ENCODE assay signal across 15 mouse cellular contexts in genomic region chr4:41571490-41571889, GRCm38 (mm10). TPM values are rescaled to one million over a fixed set of nuclear protein-coding genes. Genes with fewer than 3 reads are reported as not detected.
DNase-seq lines count a peak whose midpoint lies in the region; ATAC-seq lines count a peak whose summit lies in the region.
"Had no signal": no experiment of that assay in that cellular context is flagged by ENCODE, and none has a peak within 500 bp of the region (broad histone marks: within the 10 kb centered on the region; RNA-seq: fewer than 3 reads in every experiment).

No protein-coding gene starts in this region.

- no peak overlapping the region for H3K4me3 ChIP-seq in kidney, embryonic 15.5 days (replicated peaks)
- no peak overlapping the region for H3K4me3 ChIP-seq in midbrain, embryonic 14.5 days (replicated peaks; ENCODE audit: low read depth, low read length)
- H3K4me3 ChIP-seq in midbrain, embryonic 16.5 days (ENCODE audit: low read depth, low read length) = no peak overlapping the region

- no peaks in the 10 kb centered on the region for H3K9me3 ChIP-seq in kidney, embryonic 15.5 days (replicated peaks)
- no peaks in the 10 kb centered on the region for H3K9me3 ChIP-seq in midbrain, embryonic 14.5 days (ENCODE audit: control insufficient read depth, low read length)
- H3K9me3 ChIP-seq in midbrain, embryonic 16.5 days (replicated peaks; ENCODE audit: control insufficient read depth, low read length, poor library complexity, severe bottlenecking) = no peaks in the 10 kb centered on the region
- H3K9me3 ChIP-seq: G1E had no signal

- peak; percentile 33 for DNase-seq in adrenal gland, postnatal 14 days
- no peak for DNase-seq in adrenal gland, adult 18-20 months (ENCODE audit: low spot score in 2 of 2)
- DNase-seq in kidney, adult 18-20 months = no peak
- DNase-seq in midbrain, embryonic 14.5 days = peak; percentile 43
- peak; percentile 44 for DNase-seq in embryo, embryonic 9.5 days (ENCODE audit: extremely low spot score)
- DNase-seq in T-cell, adult 2 months (ENCODE audit: low spot score) = no peak
- DNase-seq: spleen, adult 18-20 months had no signal

- no peak for ATAC-seq in kidney, embryonic 15.5 days (replicated peaks; ENCODE audit: low FRiP score)
- no peak for ATAC-seq in midbrain, embryonic 14.5 days (ENCODE audit: low FRiP score, low TSS enrichment)
- no peak for ATAC-seq in midbrain, embryonic 16.5 days
- ATAC-seq: activated CD4-positive, CD25-positive, alpha-beta regulatory T cell, adult 4 months; inflammation-experienced regulatory T-cells, adult 6 months had no signal

- peaks cover 18% of the 10 kb centered on the region for H3K4me1 ChIP-seq in kidney, embryonic 15.5 days
- H3K4me1 ChIP-seq in midbrain, embryonic 14.5 days (ENCODE audit: control insufficient read depth, insufficient read depth, low read length) = peaks cover 21% of the 10 kb centered on the region
- peaks cover 21% of the 10 kb centered on the region for H3K4me1 ChIP-seq in midbrain, embryonic 16.5 days (ENCODE audit: control insufficient read depth, insufficient read depth, low read length)

- WGBS in kidney, embryonic 15.5 days = 21% methylated on average over 5 of the region's 5 CpGs
- WGBS in midbrain, embryonic 14.5 days = 22% methylated on average over 5 of the region's 5 CpGs
- WGBS in midbrain, embryonic 16.5 days = 36% methylated on average over 5 of the region's 5 CpGs

- no peak overlapping the region for H3K9ac ChIP-seq in kidney, embryonic 15.5 days
- H3K9ac ChIP-seq in midbrain, embryonic 14.5 days (replicated peaks; ENCODE audit: low read length) = no peak overlapping the region
- no peak overlapping the region for H3K9ac ChIP-seq in midbrain, embryonic 16.5 days (ENCODE audit: low read depth, low read length)

- no peaks in the 10 kb centered on the region for H3K36me3 ChIP-seq in kidney, embryonic 15.5 days
- no peaks in the 10 kb centered on the region for H3K36me3 ChIP-seq in midbrain, embryonic 14.5 days (ENCODE audit: control insufficient read depth, insufficient read depth, low read length)
- H3K36me3 ChIP-seq in midbrain, embryonic 16.5 days (ENCODE audit: control insufficient read depth, insufficient read depth, low read length) = no peaks in the 10 kb centered on the region
- H3K36me3 ChIP-seq: G1E had no signal

- H3K4me2 ChIP-seq in kidney, embryonic 15.5 days = no peak overlapping the region
- H3K4me2 ChIP-seq in midbrain, embryonic 14.5 days (ENCODE audit: low read length) = no peak overlapping the region
- no peak overlapping the region for H3K4me2 ChIP-seq in midbrain, embryonic 16.5 days (ENCODE audit: low read length)

- 0 out of 2 replicates have a peak overlapping the region, but pooled peaks have one; percentile 19 for H3K27ac ChIP-seq in kidney, embryonic 15.5 days
- H3K27ac ChIP-seq in midbrain, embryonic 14.5 days (replicated peaks; ENCODE audit: low read depth, low read length) = no peak overlapping the region
- no peak overlapping the region for H3K27ac ChIP-seq in midbrain, embryonic 16.5 days (ENCODE audit: low read length)
- H3K27ac ChIP-seq: macrophage had no signal

- H3K27me3 ChIP-seq in kidney, embryonic 15.5 days = peaks cover 13% of the 10 kb centered on the region
- 0 out of 2 replicates have a peak, but pooled peaks cover 4% of the 10 kb centered on the region for H3K27me3 ChIP-seq in midbrain, embryonic 14.5 days (ENCODE audit: control insufficient read depth, insufficient read depth, low read length)
- H3K27me3 ChIP-seq in midbrain, embryonic 16.5 days (ENCODE audit: control insufficient read depth, insufficient read depth, low read depth, low read length) = no peaks in the 10 kb centered on the region

RNA-seq across cellular contexts. Expression of gene Dnaic1, which starts 1.9 kb away (rescaled TPM):
- 0.34 and 2.2 TPM in 2 replicates for total RNA-seq in adrenal gland, postnatal 14 days (2021)
- not detected for total RNA-seq in adrenal gland, adult 18-20 months (2021)
- polyA plus RNA-seq in kidney, embryonic 15.5 days (2015; fragmentation: Nextera tagmentation; extraction: Ambion mirVana) = 1.6 and 1.7 TPM in 2 replicates
- 2.0 and 2.8 TPM in 2 replicates for polyA plus RNA-seq in midbrain, embryonic 14.5 days (2014; fragmentation: Nextera tagmentation; extraction: Ambion mirVana)
- polyA plus RNA-seq in midbrain, embryonic 16.5 days (2015; fragmentation: Nextera tagmentation; extraction: Ambion mirVana) = 1.4 and 2.6 TPM in 2 replicates
- total RNA-seq: common myeloid progenitor, adult 5-6 weeks; G1E had no signal
- polyA plus RNA-seq: activated CD4-positive, CD25-positive, alpha-beta regulatory T cell, adult 4 months; G1E; inflammation-experienced regulatory T-cells, adult 6 months had no signal

RNA-seq across cellular contexts. Expression of gene Fam219a, which starts 2.2 kb away (rescaled TPM):
- 18.1 and 18.2 TPM in 2 replicates for total RNA-seq in adrenal gland, postnatal 14 days (2021)
- total RNA-seq in adrenal gland, adult 18-20 months (2021) = 10 to 100 TPM; 15.7 to 20.2 TPM
- polyA plus RNA-seq in kidney, embryonic 15.5 days (2015; fragmentation: Nextera tagmentation; extraction: Ambion mirVana) = 1.9 and 2.8 TPM in 2 replicates
- 19.9 and 22.3 TPM in 2 replicates for polyA plus RNA-seq in midbrain, embryonic 14.5 days (2014; fragmentation: Nextera tagmentation; extraction: Ambion mirVana)
- polyA plus RNA-seq in midbrain, embryonic 16.5 days (2015; fragmentation: Nextera tagmentation; extraction: Ambion mirVana) = 16.4 and 21.7 TPM in 2 replicates

RNA-seq across cellular contexts. Expression of gene 1110017D15Rik, which starts 54.4 kb away (rescaled TPM):
- total RNA-seq in adrenal gland, postnatal 14 days (2021) = 0.41 and 0.94 TPM in 2 replicates
- total RNA-seq in adrenal gland, adult 18-20 months (2021) = 1 to 10 TPM in 1 of 2 experiments, under 1 TPM in 1; 0.60 to 1.1 TPM
- polyA plus RNA-seq in kidney, embryonic 15.5 days (2015; fragmentation: Nextera tagmentation; extraction: Ambion mirVana) = 0.55 TPM in 1 of 2 replicates, not detected in the other
- polyA plus RNA-seq in midbrain, embryonic 14.5 days (2014; fragmentation: Nextera tagmentation; extraction: Ambion mirVana) = 12.9 and 13.2 TPM in 2 replicates
- polyA plus RNA-seq in midbrain, embryonic 16.5 days (2015; fragmentation: Nextera tagmentation; extraction: Ambion mirVana) = 15.1 and 18.5 TPM in 2 replicates
- total RNA-seq: common myeloid progenitor, adult 5-6 weeks; gastrocnemius, adult 18-20 months had no signal
- polyA plus RNA-seq: activated CD4-positive, CD25-positive, alpha-beta regulatory T cell, adult 4 months; inflammation-experienced regulatory T-cells, adult 6 months had no signal

Comparison
In these comparisons a context has a peak if more than half of its experiments do, and no peak if none do; other contexts are left out.
1. DNase-seq: peak in adrenal gland, postnatal 14 days (single experiment), midbrain, embryonic 14.5 days (single experiment) and embryo, embryonic 9.5 days (single experiment); none in adrenal gland, adult 18-20 months (0 of 2), kidney, adult 18-20 months (single experiment) and T-cell, adult 2 months (single experiment).